Mouse (Mus musculus): ENCODE measurements around the gene Pllp. TPM values are rescaled to one million over a fixed set of nuclear protein-coding genes. Genes with fewer than 3 reads are reported as not detected.

Gene Pllp
- polyA plus RNA-seq, 1 experiment = 0.60 TPM

DNA sequence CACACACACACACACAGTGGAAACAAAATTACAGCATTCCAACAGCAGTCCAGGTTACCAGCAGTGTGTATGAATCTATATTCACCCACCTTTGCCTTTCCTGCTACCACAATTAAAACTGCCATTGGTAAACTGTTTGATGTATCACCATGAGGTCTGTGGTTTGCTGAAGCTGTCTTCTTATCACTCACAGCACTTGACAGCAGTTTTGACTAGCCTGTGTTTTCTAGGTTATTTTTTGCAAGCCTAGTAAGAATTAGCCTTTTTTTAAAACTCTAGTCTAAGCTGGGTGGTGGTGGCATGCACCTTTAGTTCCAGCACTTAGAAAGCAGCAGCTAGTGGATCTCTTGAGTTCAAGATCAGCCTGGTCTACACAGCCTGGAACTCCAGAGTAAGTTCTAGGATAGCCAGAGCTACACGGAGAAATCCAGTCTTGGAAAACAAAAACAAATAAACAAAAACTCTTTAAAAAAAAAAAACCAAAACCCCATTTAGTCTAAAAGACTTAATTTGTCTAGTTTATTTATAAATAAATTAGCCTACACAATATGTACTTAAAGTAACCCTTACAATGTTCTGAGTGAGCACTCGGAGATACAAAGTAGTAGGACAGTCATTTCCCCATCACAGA, 62.4 kb downstream of the Pllp start:
- Histone ChIP-seq H3K4me3 (ENCODE audit: insufficient read depth, low read length) (no peak overlapping the region), H3K27ac (ENCODE audit: insufficient read depth, low read length) (no peak overlapping the region), H3K4me1 (ENCODE audit: control insufficient read depth, insufficient read depth, low read length) (no peaks in the 10 kb centered on the region)
- TF ChIP-seq POLR2A (IDR thresholded peaks at IDR 0.05; ENCODE audit: low read depth, low read length) (no peak), CTCF (IDR thresholded peaks at IDR 0.05; ENCODE audit: borderline replicate concordance, insufficient read depth, low read length) (no peak)

Other genes starting within 250 kb of the Pllp start
- 29.5 and 30.7 TPM in 2 replicates for gene Cpne2, start 163.3 kb downstream of the Pllp start, polyA plus RNA-seq (2011; ENCODE audit: insufficient read length, low read depth, missing spikeins)
- gene Rspry1, start 94.3 kb downstream of the Pllp start, polyA plus RNA-seq (2011; ENCODE audit: insufficient read length, low read depth, missing spikeins) = 28.5 and 43.2 TPM in 2 replicates
- gene Fam192a, start 94.3 kb downstream of the Pllp start, polyA plus RNA-seq (2011; ENCODE audit: insufficient read length, low read depth, missing spikeins) = 52.8 and 54.9 TPM in 2 replicates
- gene Arl2bp, start 29.7 kb downstream of the Pllp start, polyA plus RNA-seq (2011; ENCODE audit: insufficient read length, low read depth, missing spikeins) = 89.0 and 100 TPM in 2 replicates
- gene Ccl22, start 49.3 kb upstream of the Pllp start, polyA plus RNA-seq (2011; ENCODE audit: insufficient read length, low read depth, missing spikeins) = not detected in 2 replicates
- gene Cx3cl1, start 75.7 kb upstream of the Pllp start, polyA plus RNA-seq (2011; ENCODE audit: insufficient read length, low read depth, missing spikeins) = 30.9 and 34.7 TPM in 2 replicates
- not detected in 2 replicates for gene Ccl17, start 114.2 kb upstream of the Pllp start, polyA plus RNA-seq (2011; ENCODE audit: insufficient read length, low read depth, missing spikeins)
- 46.5 and 48.9 TPM in 2 replicates for gene Coq9, start 142.0 kb upstream of the Pllp start, polyA plus RNA-seq (2011; ENCODE audit: insufficient read length, low read depth, missing spikeins)
- gene Ciapin1, start 142.1 kb upstream of the Pllp start, polyA plus RNA-seq (2011; ENCODE audit: insufficient read length, low read depth, missing spikeins) = 27.6 and 35.3 TPM in 2 replicates
- gene Polr2c, start 161.2 kb upstream of the Pllp start, polyA plus RNA-seq (2011; ENCODE audit: insufficient read length, low read depth, missing spikeins) = 84.6 and 92.0 TPM in 2 replicates
- gene Dok4, start 180.1 kb upstream of the Pllp start, polyA plus RNA-seq (2011; ENCODE audit: insufficient read length, low read depth, missing spikeins) = 8.7 and 9.3 TPM in 2 replicates
- 39.2 and 43.7 TPM in 2 replicates for gene Ccdc102a, start 221.8 kb upstream of the Pllp start, polyA plus RNA-seq (2011; ENCODE audit: insufficient read length, low read depth, missing spikeins)
- 0.49 and 0.63 TPM in 2 replicates for gene Adgrg5, start 227.4 kb upstream of the Pllp start, polyA plus RNA-seq (2011; ENCODE audit: insufficient read length, low read depth, missing spikeins)

Measured in embryonic fibroblast, embryonic 13.5 days (primary cell).